In the genomic region with DNA sequence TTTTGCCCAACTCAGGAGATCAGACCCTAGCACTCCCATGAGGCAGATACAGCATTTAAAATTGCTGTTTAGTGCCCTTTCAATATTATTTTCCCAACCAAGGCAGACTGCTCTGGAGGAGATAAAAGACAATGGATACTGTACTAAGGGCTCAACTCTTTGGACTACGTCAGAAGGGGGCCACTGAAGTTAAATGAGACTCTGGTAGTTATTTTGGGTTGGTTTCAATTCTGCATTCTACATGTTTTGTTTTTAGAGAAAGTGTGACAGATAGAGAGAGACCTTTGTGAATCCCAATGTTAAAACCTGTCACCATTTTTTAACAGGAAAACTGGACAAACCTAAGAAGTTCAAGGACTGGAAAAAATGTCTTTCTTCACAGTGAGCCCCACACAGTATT, we compare ENCODE assay signal across 8 mouse cellular contexts. TPM values are rescaled to one million over a fixed set of nuclear protein-coding genes. Genes with fewer than 3 reads are reported as not detected.
DNase-seq lines count a peak whose midpoint lies in the region; ATAC-seq and TF ChIP-seq lines count a peak whose summit lies in the region.

No protein-coding gene starts in this region.

- no peak for TF ChIP-seq EP300 in liver, embryonic 14.5 days (IDR thresholded peaks at IDR 0.05; ENCODE audit: low read depth)
- TF ChIP-seq EP300 in stomach, postnatal 0 days (optimal IDR thresholded peaks at IDR 0.05) = no peak

- peaks cover 15 to 26% of the 10 kb centered on the region in 2 experiments for H3K4me1 ChIP-seq in liver, embryonic 14.5 days (replicated peaks; ENCODE audit: control insufficient read depth in 2 of 2, insufficient read depth in 2 of 2, low read length in 1 of 2)
- H3K4me1 ChIP-seq in stomach, postnatal 0 days (replicated peaks; ENCODE audit: control insufficient read depth, insufficient read depth) = no peaks in the 10 kb centered on the region

- WGBS in liver, embryonic 14.5 days (ENCODE audit: insufficient replicate concordance) = 61% methylated on average over 1 of the region's 1 CpGs
- WGBS in stomach, postnatal 0 days = 77% methylated on average over 1 of the region's 1 CpGs

- H3K4me2 ChIP-seq in liver, embryonic 14.5 days (ENCODE audit: low read depth) = peak overlapping the region; percentile 100
- peak overlapping the region; percentile 100; the same call in 1 of the 2 replicates for H3K4me2 ChIP-seq in stomach, postnatal 0 days (replicated peaks; ENCODE audit: low read depth)

- no peaks in the 10 kb centered on the region for H3K9me3 ChIP-seq in liver, embryonic 14.5 days (ENCODE audit: control insufficient read depth, low read length)
- no peaks in the 10 kb centered on the region for H3K9me3 ChIP-seq in stomach, postnatal 0 days (ENCODE audit: control insufficient read depth, low read length)

- peak overlapping the region; percentile 95 for H3K27ac ChIP-seq in gastrocnemius, adult 2 months
- peak overlapping the region; percentile 4; the same call in 1 of the 2 replicates for H3K27ac ChIP-seq in liver, embryonic 14.5 days
- H3K27ac ChIP-seq in stomach, postnatal 0 days (replicated peaks) = no peak overlapping the region

- TF ChIP-seq CTCF in gastrocnemius, adult 2 months (IDR thresholded peaks at IDR 0.05) = no peak
- TF ChIP-seq CTCF in liver, embryonic 14.5 days (IDR thresholded peaks at IDR 0.05; ENCODE audit: low read depth) = no peak
- TF ChIP-seq CTCF in stomach, postnatal 0 days (IDR thresholded peaks at IDR 0.05; ENCODE audit: low read depth) = no peak

- ATAC-seq in liver, embryonic 14.5 days (ENCODE audit: insufficient read depth) = no peak
- no peak for ATAC-seq in stomach, postnatal 0 days (ENCODE audit: low FRiP score, low TSS enrichment)

- intact Hi-C loops in gastrocnemius, adult 2 months (cut with DNase I) = loop anchor here (5.0 kb wide), 2 partner anchors 48 to 68 kb away; no protein-coding TSS in a partner anchor
- intact Hi-C loops in gastrocnemius, postnatal 14 days (cut with DNase I; ENCODE audit: low total_unique reads) = no loop called here

- no peak for DNase-seq in gastrocnemius, adult 2 months
- no peak for DNase-seq in gastrocnemius, postnatal 14 days
- DNase-seq in spleen, postnatal 36 days (ENCODE audit: low spot score in 2 of 2) = peak; percentile 43 to 61
- DNase-seq in spleen, adult 18-20 months = no peak
- no peak for DNase-seq in liver, embryonic 14.5 days (ENCODE audit: low read depth in 3 of 3, low spot score in 3 of 3)
- DNase-seq in stomach, postnatal 0 days (ENCODE audit: low spot score) = no peak
- no peak for DNase-seq in urinary bladder, postnatal 25 days (ENCODE audit: low spot score)
- no peak for DNase-seq in adrenal gland, adult 18-20 months (ENCODE audit: low spot score in 2 of 2)

- H3K9ac ChIP-seq in liver, embryonic 14.5 days (replicated peaks) = no peak overlapping the region
- no peak overlapping the region for H3K9ac ChIP-seq in stomach, postnatal 0 days (ENCODE audit: low read length)

- H3K4me3 ChIP-seq in gastrocnemius, adult 2 months = peak overlapping the region; percentile 86
- H3K4me3 ChIP-seq in liver, embryonic 14.5 days (ENCODE audit: insufficient read depth in 1 of 2, low read depth in 2 of 2, low read length in 2 of 2) = peak overlapping the region in 1 of 2 experiments; percentile 96; a peak in 2 of 4 replicates
- no peak overlapping the region for H3K4me3 ChIP-seq in stomach, postnatal 0 days (ENCODE audit: low read depth, low read length)

- H3K27me3 ChIP-seq in liver, embryonic 14.5 days (ENCODE audit: control insufficient read depth, insufficient read depth, low read length) = no peaks in the 10 kb centered on the region
- no peaks in the 10 kb centered on the region for H3K27me3 ChIP-seq in stomach, postnatal 0 days (ENCODE audit: control insufficient read depth, insufficient read depth, low read length)

- no peaks in the 10 kb centered on the region for H3K36me3 ChIP-seq in liver, embryonic 14.5 days (replicated peaks; ENCODE audit: control insufficient read depth, insufficient read depth, low read depth)
- no peaks in the 10 kb centered on the region for H3K36me3 ChIP-seq in stomach, postnatal 0 days (ENCODE audit: control insufficient read depth, insufficient read depth, low read length)

RNA-seq across cellular contexts. Expression of a gene that starts 0.9 kb away (rescaled TPM):
- total RNA-seq in gastrocnemius, adult 2 months (2021) = 1 to 10 TPM; 3.1 to 4.1 TPM
- total RNA-seq in gastrocnemius, postnatal 14 days (2021) = 1 to 10 TPM; 4.0 to 4.4 TPM
- polyA plus RNA-seq in liver, embryonic 14.5 days (2012; rRNA removed) = 1.2 and 1.6 TPM in 2 replicates
- 2.2 and 2.5 TPM in 2 replicates for polyA plus RNA-seq in liver, embryonic 14.5 days (2014; fragmentation: Nextera tagmentation; extraction: Ambion mirVana)
- 3.0 and 3.5 TPM in 2 replicates for polyA plus RNA-seq in stomach, postnatal 0 days (2015; fragmentation: Nextera tagmentation; extraction: Ambion mirVana)
- 1 to 10 TPM; 4.1 to 5.1 TPM for total RNA-seq in adrenal gland, adult 18-20 months (2021)

RNA-seq across cellular contexts. Expression of a gene that starts 3.4 kb away (rescaled TPM):
- 1 to 10 TPM; 2.8 to 5.9 TPM for total RNA-seq in gastrocnemius, adult 2 months (2021)
- total RNA-seq in gastrocnemius, postnatal 14 days (2021) = 1 to 10 TPM; 3.1 to 3.7 TPM
- 4.9 and 8.1 TPM in 2 replicates for polyA plus RNA-seq in liver, embryonic 14.5 days (2012; rRNA removed)
- 16.7 and 17.0 TPM in 2 replicates for polyA plus RNA-seq in liver, embryonic 14.5 days (2014; fragmentation: Nextera tagmentation; extraction: Ambion mirVana)
- 22.2 and 23.5 TPM in 2 replicates for polyA plus RNA-seq in stomach, postnatal 0 days (2015; fragmentation: Nextera tagmentation; extraction: Ambion mirVana)
- 10 to 100 TPM; 17.5 to 17.6 TPM for total RNA-seq in adrenal gland, adult 18-20 months (2021)

Comparison
In these comparisons a context has a peak if more than half of its experiments do, and no peak if none do; other contexts are left out.
1. DNase-seq: peak in spleen, postnatal 36 days (2 of 2); none in gastrocnemius, adult 2 months (single experiment), gastrocnemius, postnatal 14 days (single experiment), spleen, adult 18-20 months (0 of 2), liver, embryonic 14.5 days (0 of 3), stomach, postnatal 0 days (single experiment), urinary bladder, postnatal 25 days (single experiment) and adrenal gland, adult 18-20 months (0 of 2).